Mouse (Mus musculus) v-Abl transformed pro-B cells (cell line): ENCODE results near the gene Tiam1.

ENCODE experiments used
- in situ Hi-C, 2 experiments: fragments of 400-800 bp; cut with MboI; formaldehyde crosslinking; loops; one replicate each; pipeline ENCODE4 v1.15.1; 2025; ENCODE audit not compliant: unreplicated experiment in 2 of 2

Tiam1 gene

GRCm38 (mm10) chr16:89896392-89896791 is 247.2 kb downstream of the Tiam1 start:
- in situ Hi-C loops, result no loop called here

- in situ Hi-C loops, result no loop called here
These were observed 248.3 kb downstream of the Tiam1 start for GRCm38 (mm10) chr16:89895283-89895682.

- in situ Hi-C loops, result no loop called here
These were observed 248.8 kb downstream of the Tiam1 start for GRCm38 (mm10) chr16:89894816-89895215.

GRCm38 (mm10) chr16:89890515-89891189 is 252.9 kb downstream of the Tiam1 start:
- in situ Hi-C loops, result no loop called here

- in situ Hi-C loops, result no loop called here
These were observed 253.6 kb downstream of the Tiam1 start for GRCm38 (mm10) chr16:89889890-89890462.

- in situ Hi-C loops, result no loop called here
These were observed 257.0 kb downstream of the Tiam1 start for GRCm38 (mm10) chr16:89886561-89886960.

GRCm38 (mm10) chr16:89885661-89886060 is 257.9 kb downstream of the Tiam1 start:
- in situ Hi-C loops, result no loop called here

GRCm38 (mm10) chr16:89883897-89884296 is 259.7 kb downstream of the Tiam1 start:
- in situ Hi-C loops, result no loop called here

GRCm38 (mm10) chr16:89882477-89883234 is 260.9 kb downstream of the Tiam1 start:
- in situ Hi-C loops, result no loop called here

- in situ Hi-C loops, result no loop called here
These were observed 266.4 kb downstream of the Tiam1 start for GRCm38 (mm10) chr16:89877206-89877605.

- in situ Hi-C loops, result no loop called here
These were observed 267.5 kb downstream of the Tiam1 start for GRCm38 (mm10) chr16:89876079-89876478.

GRCm38 (mm10) chr16:89874012-89874704 is 269.4 kb downstream of the Tiam1 start:
- in situ Hi-C loops, result no loop called here

- in situ Hi-C loops, result no loop called here
These were observed 271.3 kb downstream of the Tiam1 start for GRCm38 (mm10) chr16:89872011-89872942.

GRCm38 (mm10) chr16:89871382-89871781 is 272.2 kb downstream of the Tiam1 start:
- in situ Hi-C loops, result no loop called here

GRCm38 (mm10) chr16:89870059-89870458 is 273.5 kb downstream of the Tiam1 start:
- in situ Hi-C loops, result no loop called here

- in situ Hi-C loops, result no loop called here
These were observed 275.1 kb downstream of the Tiam1 start for GRCm38 (mm10) chr16:89868502-89868901.

GRCm38 (mm10) chr16:89867212-89867829 is 276.2 kb downstream of the Tiam1 start:
- in situ Hi-C loops, result no loop called here

- in situ Hi-C loops, result no loop called here
These were observed 278.4 kb downstream of the Tiam1 start for GRCm38 (mm10) chr16:89865136-89865535.

- in situ Hi-C loops, result no loop called here
These were observed 278.9 kb downstream of the Tiam1 start for GRCm38 (mm10) chr16:89864710-89865109.

GRCm38 (mm10) chr16:89863264-89863663 is 280.3 kb downstream of the Tiam1 start:
- in situ Hi-C loops, result no loop called here
